Mouse (Mus musculus): ENCODE measurements around the gene Wdr95. TPM values are rescaled to one million over a fixed set of nuclear protein-coding genes. Genes with fewer than 3 reads are reported as not detected.
A peak's percentile ranks its signal among the peaks of the same experiment; 100 is the strongest.

The Wdr95 gene
- polyA plus RNA-seq, 1 experiment, result 1.9 TPM

DNA sequence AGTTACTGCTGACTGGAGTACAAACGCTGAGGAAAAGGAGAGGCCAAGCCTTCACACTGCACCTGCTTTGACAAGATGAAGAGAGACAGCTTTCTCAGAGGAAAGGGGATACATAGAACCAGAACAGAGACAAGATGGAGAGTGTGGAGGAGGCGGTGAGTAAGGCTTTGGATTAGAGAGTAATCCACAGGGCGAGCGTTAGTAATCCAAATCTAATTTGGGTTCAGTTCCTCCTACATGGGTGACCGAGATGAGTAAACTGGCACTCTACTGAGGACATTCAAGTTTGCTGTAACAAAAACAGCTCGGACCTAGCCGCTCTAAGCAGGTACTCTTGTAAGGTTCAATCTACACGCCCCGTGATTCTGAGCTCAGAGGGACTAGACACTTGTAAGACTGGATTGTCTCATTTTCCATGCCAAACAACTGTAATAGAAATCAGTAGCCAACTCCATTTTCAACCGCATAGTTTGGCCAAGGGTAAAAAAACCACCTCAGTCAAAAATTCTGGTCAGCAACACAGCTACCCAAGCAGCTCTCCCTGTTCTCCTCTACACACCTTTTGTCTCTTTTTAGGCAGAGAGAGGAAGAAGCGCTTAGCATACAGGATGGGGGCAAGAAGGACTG lies 106.0 kb downstream of the Wdr95 start:
- Histone ChIP-seq H3K4me1 (ENCODE audit: control insufficient read depth, insufficient read depth, low read length) (no peaks in the 10 kb centered on the region), H3K4me3 (replicated peaks; ENCODE audit: control insufficient read depth, low read depth, low read length) (no peak overlapping the region), H3K27ac (ENCODE audit: control insufficient read depth, insufficient read depth, low read depth, low read length, poor library complexity) (no peak overlapping the region)
- no peak for TF ChIP-seq POLR2A (IDR thresholded peaks at IDR 0.05; ENCODE audit: borderline replicate concordance, control insufficient read depth, low read depth, low read length)
- 77% methylated on average over 11 of the region's 11 CpGs for WGBS

DNA sequence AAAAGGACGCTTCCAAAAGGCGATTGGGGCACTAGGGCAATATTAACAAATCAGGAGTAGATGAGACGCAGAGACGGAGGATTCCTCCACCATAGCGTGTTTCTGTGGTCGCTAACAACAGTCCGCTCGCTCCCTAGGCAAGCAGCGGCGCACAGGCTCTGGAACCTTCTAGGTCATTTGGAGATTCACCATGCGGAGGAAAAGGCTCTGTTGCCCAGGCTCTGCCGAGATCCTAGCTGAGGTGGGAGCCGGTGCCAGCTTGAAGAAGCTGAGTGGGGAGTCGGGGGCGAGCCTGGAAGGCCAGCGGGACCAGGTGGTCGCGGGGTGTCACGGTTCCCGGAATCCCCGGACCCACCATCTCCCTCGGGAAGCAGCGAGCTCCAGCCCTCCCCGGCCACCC lies 107.1 kb downstream of the Wdr95 start:
- H3K27ac ChIP-seq (ENCODE audit: control insufficient read depth, insufficient read depth, low read depth, low read length, poor library complexity), result peak overlapping the region; percentile 48; the same call in 1 of the 2 replicates
- H3K4me3 ChIP-seq (replicated peaks; ENCODE audit: control insufficient read depth, low read depth, low read length), result peak overlapping the region; percentile 89
- TF ChIP-seq CTCF (IDR thresholded peaks at IDR 0.05; ENCODE audit: control insufficient read depth, insufficient read depth, low read length), result no peak
- no peak for TF ChIP-seq POLR2A (IDR thresholded peaks at IDR 0.05; ENCODE audit: borderline replicate concordance, control insufficient read depth, low read depth, low read length)
- under 1% methylated on average over 24 of the region's 24 CpGs for WGBS
- no peaks in the 10 kb centered on the region for H3K4me1 ChIP-seq (ENCODE audit: control insufficient read depth, insufficient read depth, low read length)

DNA sequence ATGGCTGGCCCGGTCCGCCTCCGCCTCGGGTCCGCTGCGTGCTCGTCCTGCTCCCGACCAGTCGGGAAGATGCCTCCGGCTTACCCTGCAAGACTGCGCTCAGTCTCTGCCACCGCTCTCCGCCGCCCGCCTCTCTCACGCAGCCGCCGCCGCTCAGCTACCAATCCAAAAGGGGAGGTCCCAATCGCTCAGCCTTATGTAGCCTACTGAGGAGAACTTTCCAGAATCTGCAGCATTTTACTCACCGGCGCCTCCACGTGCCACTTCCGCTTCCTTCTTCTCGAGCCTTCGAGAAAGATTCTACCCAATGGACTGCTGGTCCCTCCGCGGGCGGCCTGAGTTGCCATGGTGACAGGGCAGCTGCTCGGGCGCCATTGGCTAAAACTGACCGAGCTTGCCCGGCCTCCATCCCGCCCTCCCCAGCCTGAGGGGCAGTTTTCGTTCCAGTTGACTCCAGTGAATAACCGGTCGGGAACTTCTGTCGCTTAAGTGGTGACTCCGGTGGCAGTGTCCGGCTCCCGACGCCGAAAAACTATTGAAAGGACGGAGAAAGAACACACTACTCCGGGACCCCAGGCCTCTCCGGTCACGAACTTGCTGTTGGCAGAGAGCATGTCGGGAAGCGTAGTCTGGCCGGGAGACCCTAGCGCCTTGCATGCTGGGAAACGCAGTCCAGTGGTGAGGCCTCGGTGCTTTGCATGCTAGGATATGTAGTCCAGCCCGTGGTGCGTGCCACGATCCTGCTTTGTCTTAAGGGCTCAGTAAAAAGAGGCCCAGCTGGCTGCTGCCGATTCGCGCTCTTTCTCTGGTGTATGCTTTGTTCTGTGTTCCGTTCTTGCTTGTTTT lies 107.8 kb downstream of the Wdr95 start, which contains the start of gene Hsph1:
Gene Hsph1, minus strand, starts transcription at position 302 of the 846 bp plus-strand sequence.
- no peaks in the 10 kb centered on the region for H3K4me1 ChIP-seq (ENCODE audit: control insufficient read depth, insufficient read depth, low read length)
- under 1% methylated on average over 60 of the region's 60 CpGs for WGBS
- H3K27ac ChIP-seq (ENCODE audit: control insufficient read depth, insufficient read depth, low read depth, low read length, poor library complexity), result peak within 1 kb of the TSS; percentile 48; the same call in 1 of the 2 replicates
- TF ChIP-seq CTCF (IDR thresholded peaks at IDR 0.05; ENCODE audit: control insufficient read depth, insufficient read depth, low read length) (no peak), POLR2A (IDR thresholded peaks at IDR 0.05; ENCODE audit: borderline replicate concordance, control insufficient read depth, low read depth, low read length) (peak; percentile 53; the same call in 1 of the 2 replicates)
- peak within 1 kb of the TSS; percentile 89 for H3K4me3 ChIP-seq (replicated peaks; ENCODE audit: control insufficient read depth, low read depth, low read length)

DNA sequence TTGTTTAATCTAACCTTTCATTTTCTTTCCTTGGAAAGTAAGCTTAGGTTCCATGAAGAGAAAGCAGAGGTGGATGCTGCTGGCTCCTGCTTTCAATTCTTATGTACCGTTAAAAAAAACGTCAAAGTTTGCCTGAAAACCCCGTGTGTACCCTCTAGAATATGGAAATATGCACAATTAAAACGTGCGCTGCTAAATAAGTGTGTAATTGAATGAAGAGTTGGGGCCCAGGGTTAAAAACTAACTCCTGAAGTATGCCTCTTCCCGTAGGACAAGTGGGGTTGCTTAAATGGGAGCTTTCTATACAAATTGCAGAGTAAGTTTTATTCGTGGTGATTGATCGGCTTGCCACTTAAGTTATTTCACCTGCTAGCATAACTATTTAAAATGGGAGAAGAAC lies 108.8 kb downstream of the Wdr95 start:
- WGBS, result 65% methylated on average over 8 of the region's 8 CpGs
- H3K4me1 ChIP-seq (ENCODE audit: control insufficient read depth, insufficient read depth, low read length), result no peaks in the 10 kb centered on the region
- no peak overlapping the region for H3K4me3 ChIP-seq (replicated peaks; ENCODE audit: control insufficient read depth, low read depth, low read length)
- no peak overlapping the region for H3K27ac ChIP-seq (ENCODE audit: control insufficient read depth, insufficient read depth, low read depth, low read length, poor library complexity)
- TF ChIP-seq CTCF (IDR thresholded peaks at IDR 0.05; ENCODE audit: control insufficient read depth, insufficient read depth, low read length) (no peak), POLR2A (IDR thresholded peaks at IDR 0.05; ENCODE audit: borderline replicate concordance, control insufficient read depth, low read depth, low read length) (no peak)

DNA sequence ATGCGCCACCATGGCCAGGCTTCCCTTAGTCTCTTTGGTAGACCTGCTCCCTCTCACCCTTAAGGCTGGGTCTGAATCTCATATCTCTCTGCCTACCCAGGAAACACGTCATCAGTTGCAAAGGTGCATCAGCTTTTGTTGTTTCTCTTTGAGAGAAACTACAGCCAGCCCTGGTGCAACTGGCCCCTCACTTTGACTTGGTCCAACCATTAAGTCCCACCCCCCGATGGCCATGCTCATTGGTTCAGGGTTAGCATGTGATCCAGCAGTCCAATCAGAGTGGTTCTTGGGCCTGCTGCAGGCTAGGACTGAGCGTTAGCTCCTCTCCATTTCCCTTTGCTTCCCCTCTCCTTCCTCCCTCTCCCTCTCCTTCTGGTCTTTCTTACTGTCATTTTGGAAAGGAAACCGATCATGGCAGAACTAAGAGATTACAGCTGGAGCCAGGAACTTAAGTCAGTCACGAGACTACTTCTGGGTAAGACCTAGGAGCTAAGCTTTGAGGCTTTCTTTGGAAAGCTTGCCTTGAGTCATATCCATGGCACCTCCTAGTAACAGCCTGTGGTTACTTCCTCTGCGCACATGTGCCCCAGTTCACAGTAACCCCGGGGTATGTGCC lies 112.9 kb downstream of the Wdr95 start:
- H3K4me1 ChIP-seq (ENCODE audit: control insufficient read depth, insufficient read depth, low read length), result no peaks in the 10 kb centered on the region
- TF ChIP-seq POLR2A (IDR thresholded peaks at IDR 0.05; ENCODE audit: borderline replicate concordance, control insufficient read depth, low read depth, low read length), result no peak
- TF ChIP-seq CTCF (IDR thresholded peaks at IDR 0.05; ENCODE audit: control insufficient read depth, insufficient read depth, low read length), result no peak
- H3K4me3 ChIP-seq (replicated peaks; ENCODE audit: control insufficient read depth, low read depth, low read length), result no peak overlapping the region
- H3K27ac ChIP-seq (ENCODE audit: control insufficient read depth, insufficient read depth, low read depth, low read length, poor library complexity), result no peak overlapping the region
- WGBS, result 71% methylated on average over 8 of the region's 8 CpGs

DNA sequence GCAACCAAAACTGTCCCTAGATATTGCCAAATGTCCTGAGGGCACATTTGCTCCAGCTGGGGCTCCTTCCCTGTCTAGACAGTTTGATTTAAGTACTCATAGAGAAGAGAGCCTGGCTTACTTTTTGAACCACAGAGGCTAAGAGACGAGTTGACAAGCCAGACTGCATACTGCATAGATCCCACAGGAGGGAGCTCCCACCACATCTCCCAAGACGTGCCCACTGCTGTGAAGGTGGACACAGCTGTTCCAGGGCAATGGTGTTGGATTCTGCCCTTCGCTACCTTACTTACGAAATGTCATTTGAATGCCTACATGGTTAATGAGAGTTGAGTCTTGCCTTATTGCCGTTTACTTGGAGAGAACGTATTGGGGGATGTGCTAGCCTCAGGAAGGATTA lies 113.9 kb downstream of the Wdr95 start:
- Histone ChIP-seq H3K4me3 (replicated peaks; ENCODE audit: control insufficient read depth, low read depth, low read length) (no peak overlapping the region), H3K27ac (ENCODE audit: control insufficient read depth, insufficient read depth, low read depth, low read length, poor library complexity) (no peak overlapping the region), H3K4me1 (ENCODE audit: control insufficient read depth, insufficient read depth, low read length) (no peaks in the 10 kb centered on the region)
- 60% methylated on average over 6 of the region's 6 CpGs for WGBS
- no peak for TF ChIP-seq POLR2A (IDR thresholded peaks at IDR 0.05; ENCODE audit: borderline replicate concordance, control insufficient read depth, low read depth, low read length)
- 0 out of 2 replicates have a peak, but pooled peaks have one; percentile 20 for TF ChIP-seq CTCF (IDR thresholded peaks at IDR 0.05; ENCODE audit: control insufficient read depth, insufficient read depth, low read length)

DNA sequence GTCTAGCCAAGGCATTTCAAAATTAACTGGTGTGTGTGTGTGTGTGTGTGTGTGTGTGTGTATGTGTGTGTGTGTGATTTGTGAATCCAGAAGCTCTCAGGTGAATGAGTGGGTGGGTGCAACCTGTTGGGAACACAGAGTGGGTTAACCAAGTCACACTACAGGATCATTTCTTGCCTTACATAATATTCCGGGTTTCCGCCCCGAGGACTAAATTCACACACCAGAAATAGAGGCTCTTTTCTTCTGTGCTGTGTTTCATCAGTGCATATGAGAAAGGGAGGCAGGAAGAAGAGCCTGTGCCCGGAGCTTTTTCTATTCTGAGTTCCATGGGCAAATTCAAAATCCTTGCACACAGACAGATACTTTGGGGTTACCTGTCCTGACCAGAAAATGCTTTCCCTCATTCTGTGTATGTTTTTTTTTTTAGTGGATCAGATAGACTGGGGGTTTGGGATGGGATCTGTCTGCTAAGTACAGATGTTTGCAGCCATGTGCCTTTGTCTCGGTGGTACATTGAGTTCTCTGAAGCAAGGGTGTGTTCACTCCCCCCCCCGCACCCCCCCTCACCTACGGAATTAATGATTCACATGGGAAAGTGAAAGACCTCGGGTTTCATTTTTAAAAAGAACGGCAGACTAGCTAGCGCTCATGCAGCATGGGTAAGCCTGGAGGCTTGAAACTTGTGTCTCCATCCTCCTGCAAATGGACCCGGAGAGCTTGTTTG lies 114.5 kb downstream of the Wdr95 start:
- no peak for TF ChIP-seq CTCF (IDR thresholded peaks at IDR 0.05; ENCODE audit: control insufficient read depth, insufficient read depth, low read length)
- no peak for TF ChIP-seq POLR2A (IDR thresholded peaks at IDR 0.05; ENCODE audit: borderline replicate concordance, control insufficient read depth, low read depth, low read length)
- 82% methylated on average over 11 of the region's 11 CpGs for WGBS
- H3K27ac ChIP-seq (ENCODE audit: control insufficient read depth, insufficient read depth, low read depth, low read length, poor library complexity), result no peak overlapping the region

More for the DNA sequence above, 114.5 kb downstream of the Wdr95 start:
- Histone ChIP-seq H3K4me1 (ENCODE audit: control insufficient read depth, insufficient read depth, low read length) (no peaks in the 10 kb centered on the region), H3K4me3 (replicated peaks; ENCODE audit: control insufficient read depth, low read depth, low read length) (no peak overlapping the region)

All from bone marrow, adult 2 months (tissue).